Mouse (Mus musculus): ENCODE data around the gene Ppp1r35.
A peak's percentile ranks its signal among the peaks of the same experiment; 100 is the strongest.

Gene Ppp1r35

DNA sequence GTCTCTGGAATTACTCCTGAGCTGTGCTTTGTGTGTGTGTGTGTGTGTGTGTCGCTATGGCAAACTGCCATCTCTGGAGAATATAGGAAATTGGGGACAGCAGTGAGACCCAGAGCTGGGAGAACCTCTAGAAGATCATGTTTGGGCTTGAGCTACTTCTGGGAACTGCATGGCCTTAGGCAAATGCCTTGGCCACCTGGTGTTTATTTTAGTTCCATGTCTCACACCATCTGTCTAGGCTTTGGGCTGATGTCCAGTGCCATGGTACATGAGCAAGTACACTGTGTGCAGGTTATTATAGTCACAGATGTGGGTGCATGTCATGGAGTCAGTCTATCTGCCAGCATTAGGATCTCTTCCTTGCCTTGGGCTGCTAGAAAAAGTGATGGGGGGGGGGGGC is 44.0 kb downstream of the Ppp1r35 start:
- DNase-seq (ENCODE audit: low read depth, low spot score): no peak
- Histone ChIP-seq H3K36me3 (ENCODE audit: control insufficient read depth, insufficient read depth, low read length, poor library complexity, severe bottlenecking) (no peaks in the 10 kb centered on the region), H3K27me3 (ENCODE audit: control insufficient read depth, insufficient read depth, low read length, poor library complexity, severe bottlenecking) (no peaks in the 10 kb centered on the region)

DNA sequence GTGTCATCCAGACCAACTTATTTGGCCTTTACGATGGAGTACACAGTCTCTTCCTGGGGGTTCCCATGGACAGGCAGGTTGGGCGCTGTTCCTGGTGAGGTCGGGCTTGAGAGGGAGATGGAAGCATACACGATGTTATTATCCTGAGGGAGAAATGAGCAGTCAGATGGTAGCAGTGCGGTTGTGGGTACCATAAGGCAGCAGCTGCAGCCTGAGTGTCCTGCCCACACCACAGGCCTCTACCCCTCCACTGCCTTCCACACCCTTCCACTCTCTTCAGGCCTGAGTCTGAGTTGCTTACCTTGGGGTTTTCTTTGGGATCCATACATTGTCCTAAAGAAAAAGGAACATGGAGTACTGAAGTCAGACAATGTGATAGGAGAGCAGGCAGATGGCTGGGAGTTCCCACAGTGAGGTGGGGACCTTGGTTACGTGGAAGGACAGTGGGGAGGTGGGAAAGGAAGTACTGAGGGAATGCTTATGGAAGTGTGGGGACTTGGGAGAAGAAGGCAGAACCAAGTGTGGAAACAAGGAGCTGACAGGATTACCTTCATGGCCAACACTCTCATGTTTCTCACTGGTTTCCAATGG is 44.9 kb downstream of the Ppp1r35 start:
- Histone ChIP-seq H3K36me3 (ENCODE audit: control insufficient read depth, insufficient read depth, low read length, poor library complexity, severe bottlenecking) (no peaks in the 10 kb centered on the region), H3K27me3 (ENCODE audit: control insufficient read depth, insufficient read depth, low read length, poor library complexity, severe bottlenecking) (no peaks in the 10 kb centered on the region)
- no peak for DNase-seq (ENCODE audit: low read depth, low spot score)

DNA sequence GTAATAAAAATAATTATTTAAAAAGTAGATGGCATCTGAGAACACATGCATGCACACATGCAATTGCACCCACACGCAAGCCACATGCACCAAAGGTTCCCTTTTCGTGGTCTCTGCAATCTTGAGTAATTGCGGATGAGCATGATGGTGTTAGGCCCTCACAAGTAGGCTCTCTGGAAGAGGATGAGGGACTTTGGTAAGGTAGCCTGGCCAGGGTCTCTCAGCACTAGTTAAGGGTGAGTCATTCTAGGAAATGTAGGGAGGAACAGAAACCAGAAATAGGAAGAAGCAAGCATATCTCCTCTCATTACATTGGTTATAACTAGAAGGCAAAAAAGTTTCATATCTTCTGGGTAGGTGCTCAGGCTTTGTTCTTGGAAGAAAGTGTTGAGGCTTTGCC is 46.4 kb downstream of the Ppp1r35 start:
- DNase-seq (ENCODE audit: low read depth, low spot score): peak; percentile 60
- Histone ChIP-seq H3K27me3 (ENCODE audit: control insufficient read depth, insufficient read depth, low read length, poor library complexity, severe bottlenecking) (no peaks in the 10 kb centered on the region), H3K36me3 (ENCODE audit: control insufficient read depth, insufficient read depth, low read length, poor library complexity, severe bottlenecking) (no peaks in the 10 kb centered on the region)

DNA sequence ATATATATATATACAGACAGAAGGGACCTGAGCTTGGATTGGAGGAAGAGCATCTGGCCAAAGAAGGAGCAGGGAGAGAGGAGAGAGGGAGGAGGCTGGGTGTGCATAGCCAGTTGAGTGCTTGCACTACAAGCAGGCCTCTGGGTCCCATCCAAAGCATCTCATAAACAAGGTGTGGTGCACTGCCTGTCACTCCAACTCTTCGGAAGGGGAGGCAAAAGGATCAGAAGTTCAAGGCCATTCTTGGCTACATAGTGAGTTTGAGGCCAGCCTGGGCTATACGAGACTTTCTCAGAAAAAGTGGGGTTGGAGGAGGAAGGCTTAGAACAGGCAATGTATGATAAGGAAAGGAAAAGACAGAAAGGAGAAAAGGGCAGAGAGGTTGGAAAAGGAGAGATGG is 47.3 kb downstream of the Ppp1r35 start:
- no peak for DNase-seq (ENCODE audit: low read depth, low spot score)
- Histone ChIP-seq H3K36me3 (ENCODE audit: control insufficient read depth, insufficient read depth, low read length, poor library complexity, severe bottlenecking) (no peaks in the 10 kb centered on the region), H3K27me3 (ENCODE audit: control insufficient read depth, insufficient read depth, low read length, poor library complexity, severe bottlenecking) (no peaks in the 10 kb centered on the region)

DNA sequence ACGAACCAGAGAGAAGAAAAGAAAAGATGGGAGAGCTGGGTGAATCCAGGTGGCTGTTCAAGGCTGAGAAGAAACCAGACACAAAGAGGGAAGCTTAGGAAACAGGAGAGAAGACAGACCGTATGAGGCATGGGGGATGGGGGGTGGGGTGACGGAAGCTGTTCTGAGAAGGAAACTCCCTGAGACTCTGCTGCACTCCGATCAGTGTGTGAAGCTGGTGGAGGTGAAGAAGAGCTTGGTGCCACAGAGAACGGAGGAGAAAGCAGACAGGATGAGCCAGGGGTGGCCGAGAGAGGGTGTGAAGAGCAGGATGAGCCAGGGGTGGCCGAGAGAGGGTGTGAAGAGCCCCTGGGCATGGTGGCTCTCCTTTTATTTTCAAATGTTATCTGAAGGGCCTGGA is 47.8 kb downstream of the Ppp1r35 start:
- Histone ChIP-seq H3K27me3 (ENCODE audit: control insufficient read depth, insufficient read depth, low read length, poor library complexity, severe bottlenecking) (no peaks in the 10 kb centered on the region), H3K36me3 (ENCODE audit: control insufficient read depth, insufficient read depth, low read length, poor library complexity, severe bottlenecking) (no peaks in the 10 kb centered on the region)
- DNase-seq (ENCODE audit: low read depth, low spot score): no peak

DNA sequence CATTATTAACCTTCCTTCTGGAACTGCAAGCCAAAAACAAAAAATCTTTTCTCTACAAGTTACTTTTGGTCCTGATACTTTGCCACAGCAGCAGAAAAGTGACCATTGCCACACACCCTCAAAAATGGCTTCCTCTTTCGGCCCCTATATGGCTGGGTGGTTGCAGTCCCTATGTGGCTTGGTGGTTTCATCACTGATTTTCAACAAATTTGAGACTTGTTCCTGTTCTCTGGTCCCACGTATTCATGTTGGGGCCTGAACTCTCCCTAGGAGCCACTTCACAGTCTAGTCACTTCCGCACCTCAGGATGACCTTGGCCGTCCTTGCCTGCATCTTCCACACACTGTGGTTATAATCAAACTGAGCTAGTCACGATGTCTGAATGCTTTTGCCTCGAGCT is 50.0 kb downstream of the Ppp1r35 start:
- H3K27me3 ChIP-seq (ENCODE audit: control insufficient read depth, insufficient read depth, low read length, poor library complexity, severe bottlenecking): no peaks in the 10 kb centered on the region
- no peak for DNase-seq (ENCODE audit: low read depth, low spot score)
- H3K36me3 ChIP-seq (ENCODE audit: control insufficient read depth, insufficient read depth, low read length, poor library complexity, severe bottlenecking): no peaks in the 10 kb centered on the region

Data from splenic B cell, adult 2 months (primary cell).